Mouse (Mus musculus) v-Abl transformed pro-B cells (cell line): ENCODE measurements around the gene Tmc7.

Experiments
- in situ Hi-C, 2 experiments: fragments of 400-800 bp; cut with MboI; formaldehyde crosslinking; loops; one replicate each; pipeline ENCODE4 v1.15.1; 2025; ENCODE audit not compliant: unreplicated experiment in 2 of 2

The Tmc7 gene

GRCm38 (mm10) chr7:118593567-118594407 is 9.3 kb upstream of the Tmc7 start:
- in situ Hi-C loops, result loop anchor here (5.0 to 10.0 kb wide), 6 partner anchors 46 to 881 kb away; partner anchors contain the start of genes Arl6ip1 (in 1 of the 2) and Umod (in 1 of the 2)

- in situ Hi-C loops, result loop anchor here (5.0 to 10.0 kb wide), 6 partner anchors 45 to 883 kb away; partner anchors contain the start of genes Arl6ip1 (in 1 of the 2) and Umod (in 1 of the 2)
These were observed 7.6 kb upstream of the Tmc7 start for GRCm38 (mm10) chr7:118592146-118592545.

- in situ Hi-C loops, result loop anchor here (5.0 to 10.0 kb wide), 6 partner anchors 44 to 884 kb away; partner anchors contain the start of genes Arl6ip1 (in 1 of the 2) and Umod (in 1 of the 2)
These were observed 6.3 kb upstream of the Tmc7 start for GRCm38 (mm10) chr7:118590726-118591305.

GRCm38 (mm10) chr7:118585856-118586255 is 1.3 kb upstream of the Tmc7 start:
- in situ Hi-C loops, result no loop called here

GRCm38 (mm10) chr7:118584926-118585325 is 390 bp upstream of the Tmc7 start:
- in situ Hi-C loops, result no loop called here

GRCm38 (mm10) chr7:118583821-118584220 is 715 bp downstream of the Tmc7 start:
- in situ Hi-C loops, result no loop called here

- in situ Hi-C loops, result no loop called here
These were observed 4.6 kb downstream of the Tmc7 start for GRCm38 (mm10) chr7:118579938-118580337.

- in situ Hi-C loops, result no loop called here
These were observed 6.3 kb downstream of the Tmc7 start for GRCm38 (mm10) chr7:118578269-118578668.

GRCm38 (mm10) chr7:118572039-118572438 is 12.5 kb downstream of the Tmc7 start:
- in situ Hi-C loops, result loop anchor here in 1 of 2 experiments (25.0 kb wide), 1 partner anchor 915 kb away; the partner anchor contains the start of gene Umod

- in situ Hi-C loops, result loop anchor here in 1 of 2 experiments (25.0 kb wide), 1 partner anchor 916 kb away; the partner anchor contains the start of gene Umod
These were observed 13.2 kb downstream of the Tmc7 start for GRCm38 (mm10) chr7:118571350-118571749.

- in situ Hi-C loops, result loop anchor here in 1 of 2 experiments (25.0 kb wide), 1 partner anchor 918 kb away; the partner anchor contains the start of gene Umod
These were observed 15.4 kb downstream of the Tmc7 start for GRCm38 (mm10) chr7:118569121-118569543.

- in situ Hi-C loops, result loop anchor here in 1 of 2 experiments (25.0 kb wide), 1 partner anchor 933 kb away; the partner anchor contains the start of gene Umod
These were observed 30.2 kb downstream of the Tmc7 start for GRCm38 (mm10) chr7:118554290-118554689.

- in situ Hi-C loops, result loop anchor here in 1 of 2 experiments (25.0 kb wide), 1 partner anchor 933 kb away; the partner anchor contains the start of gene Umod
These were observed 30.7 kb downstream of the Tmc7 start for GRCm38 (mm10) chr7:118553881-118554280.

GRCm38 (mm10) chr7:118547451-118547850 is 37.1 kb downstream of the Tmc7 start:
- in situ Hi-C loops, result loop anchor here (5.0 to 25.0 kb wide), 3 partner anchors 45 to 1060 kb away; partner anchors contain the start of gene Umod (in 1 of the 2)

GRCm38 (mm10) chr7:118544128-118544527 is 40.4 kb downstream of the Tmc7 start:
- in situ Hi-C loops, result loop anchor here in 1 of 2 experiments (25.0 kb wide), 2 partner anchors 943 to 1057 kb away; partner anchors contain the start of gene Umod

- in situ Hi-C loops, result loop anchor here in 1 of 2 experiments (25.0 kb wide), 2 partner anchors 952 to 1048 kb away; partner anchors contain the start of gene Umod
These were observed 49.5 kb downstream of the Tmc7 start for GRCm38 (mm10) chr7:118535076-118535475.

GRCm38 (mm10) chr7:118534326-118534725 is 50.2 kb downstream of the Tmc7 start:
- in situ Hi-C loops, result loop anchor here in 1 of 2 experiments (25.0 kb wide), 2 partner anchors 953 to 1047 kb away; partner anchors contain the start of gene Umod

GRCm38 (mm10) chr7:118533178-118533578 is 51.4 kb downstream of the Tmc7 start, which contains the start of gene Coq7:
Gene Coq7, minus strand, starts transcription at chr7:118533356.
- in situ Hi-C loops, result loop anchor here in 1 of 2 experiments (25.0 kb wide), 2 partner anchors 954 to 1046 kb away; partner anchors contain the start of gene Umod

GRCm38 (mm10) chr7:118532519-118533177 is 51.9 kb downstream of the Tmc7 start:
- in situ Hi-C loops, result loop anchor here in 1 of 2 experiments (25.0 kb wide), 2 partner anchors 955 to 1045 kb away; partner anchors contain the start of gene Umod
